Mouse (Mus musculus) CD4-positive naive resting alpha-beta T cell, adult 57 days (primary cell): ENCODE results near the gene Ptbp3. TPM values are rescaled to one million over a fixed set of nuclear protein-coding genes. Genes with fewer than 3 reads are reported as not detected.

Source experiments
- total RNA-seq: library from RNA; stranded (reverse); gene quantifications from one replicate; pipeline ENCODE4 v1.2.4, GENCODE M21; 2023

Ptbp3 gene
- 256 TPM for total RNA-seq

GRCm38 (mm10) chr4:59549175-59549976, at the start of gene Ptbp3:
Gene Ptbp3 (minus strand): TSS chr4:59549364.

DNA sequence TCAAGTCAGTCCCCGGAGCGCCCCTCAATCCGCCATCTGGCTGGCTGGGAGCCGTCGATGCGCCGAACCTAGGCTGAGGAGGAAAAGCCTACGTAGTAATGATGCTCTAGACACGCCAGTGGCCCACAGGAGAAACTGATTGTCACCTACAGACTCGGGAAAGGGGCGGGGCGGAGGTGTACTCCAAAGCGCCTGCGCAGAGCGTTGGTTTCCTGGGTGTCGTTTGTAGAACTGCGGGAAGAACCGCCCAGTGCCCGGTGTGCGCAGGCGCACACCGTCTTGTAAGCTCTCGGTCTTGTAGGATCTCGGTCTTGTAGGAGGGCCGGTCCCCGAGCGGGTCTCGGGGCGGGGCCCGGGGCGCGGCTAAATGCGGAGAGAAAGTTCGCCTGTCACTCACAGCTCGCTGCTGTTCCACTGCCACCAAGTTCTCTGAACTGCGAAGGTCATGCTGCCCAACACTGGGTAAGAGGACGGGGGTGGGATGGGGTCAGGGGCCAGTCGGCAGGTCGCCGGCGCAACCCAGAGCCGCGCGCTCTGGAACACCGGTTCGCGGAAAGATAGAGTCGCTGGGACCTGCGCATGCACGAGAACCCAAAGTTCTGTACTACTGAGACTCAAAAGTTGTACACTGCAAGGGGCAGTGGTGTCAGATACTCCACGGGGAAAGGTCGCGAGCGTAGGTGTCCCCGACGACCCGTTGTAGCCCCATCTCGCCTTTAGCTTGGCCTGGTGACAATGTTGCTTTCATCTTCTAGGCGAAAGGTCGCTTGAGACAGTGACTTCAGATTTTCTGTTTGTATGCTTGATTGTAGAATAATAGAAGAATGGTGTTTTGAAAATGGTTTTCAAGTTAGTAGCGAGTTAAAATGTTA, 32.4 kb upstream of the Ptbp3 start, which contains the start of gene Hsdl2:
TSS of gene Hsdl2 (plus strand) at position 250 of the 872 bp plus-strand sequence.

DNA sequence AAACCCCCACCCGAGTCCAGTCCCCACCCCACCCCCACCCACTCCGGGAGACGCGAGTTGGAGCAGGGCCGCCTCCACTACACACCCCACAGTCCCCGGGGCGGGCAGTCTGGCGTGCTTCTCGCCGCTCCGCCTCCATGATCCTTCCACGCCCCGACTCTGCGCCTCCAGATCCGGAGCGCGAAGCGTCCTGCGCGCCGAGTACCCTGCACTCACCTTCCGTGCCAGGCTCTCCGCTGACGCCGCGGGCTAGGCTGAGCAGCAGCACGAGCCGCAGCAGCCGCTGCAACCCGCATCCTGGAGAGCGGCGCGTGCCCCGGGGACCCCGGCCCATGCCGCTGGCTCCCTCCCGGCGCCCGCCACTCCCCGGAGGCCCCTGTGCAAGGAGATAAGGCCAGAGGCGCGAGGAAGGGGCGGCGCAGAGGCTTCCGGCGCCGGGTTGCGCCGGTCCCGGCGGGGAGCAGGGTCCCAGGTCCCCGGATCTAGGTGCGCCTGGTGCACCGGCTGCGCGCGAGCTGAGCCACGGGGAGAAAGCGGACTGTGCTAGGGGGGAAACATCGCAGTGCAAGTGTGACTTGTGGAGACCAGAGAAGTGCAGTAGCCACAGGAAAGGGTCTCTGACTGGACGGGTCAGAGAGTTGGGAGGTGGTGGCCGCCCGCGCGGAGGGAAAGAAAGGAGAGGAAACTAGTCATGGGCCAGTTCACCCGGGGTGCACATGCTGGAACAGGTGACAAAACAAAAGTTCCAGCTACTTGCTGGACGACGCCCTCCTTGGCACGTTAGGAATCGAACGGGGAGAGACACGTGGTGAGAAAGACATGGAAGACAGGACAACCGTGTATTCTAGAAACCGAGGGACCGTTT, 110.9 kb downstream of the Ptbp3 start, which contains the start of gene Susd1:
TSS of gene Susd1 (minus strand) at position 644 of the 865 bp plus-strand sequence.

Other genes starting within 250 kb of the Ptbp3 start
- 8.9 TPM for gene Susd1, start 110.7 kb downstream of the Ptbp3 start, total RNA-seq
- gene Hsdl2, start 32.2 kb upstream of the Ptbp3 start, total RNA-seq, result 18.9 TPM
- gene E130308A19Rik, start 76.8 kb upstream of the Ptbp3 start, total RNA-seq, result 6.6 TPM